Mouse (Mus musculus) hindlimb bud, embryonic 11.5 days (tissue): Measurements from ENCODE around the gene Bloc1s1.

ENCODE experiments used
- DNase-seq: peaks from one replicate; pipeline ENCODE4 v3.0.0-alpha.2; 2012; ENCODE audit warnings: low read depth, low spot score; ENCODE audit errors: extremely low spot score

Bloc1s1 gene

DNA sequence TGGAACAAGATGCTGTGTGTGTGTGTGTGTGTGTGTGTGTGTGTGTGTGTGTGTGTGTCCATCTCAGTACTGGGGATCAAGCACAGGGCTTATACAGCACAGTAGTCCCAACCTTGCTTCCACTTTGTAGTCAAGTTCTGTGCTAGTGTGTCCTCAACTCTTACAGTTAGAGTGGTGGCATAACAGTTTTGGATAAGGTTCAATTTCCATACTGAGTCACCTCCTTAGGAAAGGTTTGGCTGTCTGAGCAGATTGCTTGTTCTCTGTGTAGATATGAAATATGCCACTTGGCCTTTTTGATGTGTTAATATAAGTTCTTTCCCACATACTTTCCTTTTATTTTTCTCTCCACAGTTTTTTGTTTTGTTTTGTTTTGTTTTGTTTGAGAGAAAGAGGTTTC is 45.5 kb downstream of the Bloc1s1 start:
- no peak for DNase-seq

DNA sequence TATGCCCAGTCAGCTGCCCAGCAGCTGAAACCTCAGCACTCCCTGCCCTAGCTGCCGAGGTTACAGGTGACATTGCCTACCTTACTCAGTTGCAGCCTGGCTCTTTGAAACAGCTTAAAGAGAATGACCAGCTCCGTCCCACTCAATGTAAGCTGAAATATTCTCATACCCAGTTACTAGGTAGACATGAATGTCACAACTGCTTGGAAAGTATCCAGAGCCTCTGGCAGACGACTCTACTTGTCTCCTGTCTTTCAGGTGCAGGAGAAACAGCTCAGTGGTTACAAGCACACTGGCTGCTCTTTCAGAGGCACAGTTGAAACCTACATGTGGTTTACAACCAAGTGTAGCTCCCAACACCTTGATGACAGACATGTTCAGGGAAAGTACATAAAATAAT is 53.5 kb downstream of the Bloc1s1 start:
- no peak for DNase-seq
